Mouse (Mus musculus) liver, adult 2 months (tissue): ENCODE results near the gene Begain.

Source experiments
- CTCF ChIP-seq: fragments of 200-500 bp; IDR thresholded peaks from 2 replicates; pipeline ENCODE4 v1.5.1; 2011; ENCODE audit warnings: low read depth, low read length, control low read depth
- POLR2A ChIP-seq: fragments of 200-500 bp; IDR thresholded peaks from 2 replicates; pipeline ENCODE4 v1.6.1; 2011; ENCODE audit warnings: low read length, control low read depth; ENCODE audit not compliant: insufficient read depth; ENCODE audit errors: extremely low read depth

- TF ChIP-seq POLR2A (no peak), CTCF (no peak)
Observed at GRCm38 (mm10) chr12:109090041-109090440, 22.0 kb upstream of the Begain start.
